Mouse (Mus musculus) intestine, embryonic 15.5 days (tissue): ENCODE results near the gene Gm773. TPM values are rescaled to one million over a fixed set of nuclear protein-coding genes. Genes with fewer than 3 reads are reported as not detected.
"Not testable (repeated sequence)": the region's sequence is repeated elsewhere in the genome, so short reads cannot be mapped to it uniquely, and the experiment has no call there.

ENCODE experiments used
- ATAC-seq: fragments of 200-750 bp; cut with Nextera tagmentation; 2 replicates; pipeline ENCODE4 v1.8.0; 2017; ENCODE audit warnings: moderate TSS enrichment, moderate library complexity
- H3K27ac ChIP-seq: fragments of 300-500 bp; sonication (generic); 2 replicates; pipeline ENCODE4 v1.5.1; 2015; ENCODE audit warnings: mild to moderate bottlenecking, inconsistent platforms
- H3K27me3 ChIP-seq: fragments of 300-500 bp; sonication (generic); replicated peaks from 2 replicates; pipeline ENCODE4 v1.6.1; 2015; ENCODE audit warnings: inconsistent platforms
- H3K36me3 ChIP-seq: fragments of 300-500 bp; sonication (generic); 2 replicates; pipeline ENCODE4 v1.6.1; 2015; ENCODE audit warnings: inconsistent platforms
- H3K4me1 ChIP-seq: fragments of 300-500 bp; sonication (generic); replicated peaks from 2 replicates; pipeline ENCODE4 v1.6.1; 2015; ENCODE audit warnings: inconsistent platforms
- H3K4me2 ChIP-seq: fragments of 300-500 bp; sonication (generic); replicated peaks from 2 replicates; pipeline ENCODE4 v1.6.1; 2015; ENCODE audit warnings: mild to moderate bottlenecking, inconsistent platforms
- H3K4me3 ChIP-seq: fragments of 300-500 bp; sonication (generic); replicated peaks from 2 replicates; pipeline ENCODE4 v1.5.1; 2015; ENCODE audit warnings: inconsistent platforms
- H3K9ac ChIP-seq: fragments of 300-500 bp; sonication (generic); 2 replicates; pipeline ENCODE4 v1.6.1; 2015; ENCODE audit warnings: inconsistent platforms
- H3K9me3 ChIP-seq: fragments of 300-500 bp; sonication (generic); 2 replicates; pipeline ENCODE4 v1.6.1; 2016; ENCODE audit warnings: inconsistent platforms
- WGBS: fragments of 180-500 bp; shearing (Covaris S2); methylation state at CpG from one replicate; pipeline ENCODE4 v1.1.7; 2015; 5-methylcytosine and 5-hydroxymethylcytosine counted together
- polyA plus RNA-seq: library from polyadenylated mRNA; unstranded; fragments of >200 nt; fragmentation: Nextera tagmentation; extraction: Ambion mirVana; gene quantifications from 2 replicates; pipeline ENCODE4 v1.2.1, GENCODE M21; 2015

Gene Gm773
- polyA plus RNA-seq, result not detected in 2 replicates

- Histone ChIP-seq H3K36me3 (no peaks in the 10 kb centered on the region), H3K4me1 (no peaks in the 10 kb centered on the region), H3K27me3 (no peaks in the 10 kb centered on the region), H3K4me2 (no peak within 1 kb of the TSS), H3K9me3 (no peaks in the 10 kb centered on the region), H3K4me3 (no peak within 1 kb of the TSS), H3K27ac (no peak within 1 kb of the TSS), H3K9ac (no peak within 1 kb of the TSS)
- WGBS, result 84% methylated on average over 8 of the region's 8 CpGs
- no peak for ATAC-seq
These were observed at the start of gene Gm773 for GRCm38 (mm10) chrX:56212771-56213170. Gene Gm773, minus strand, starts transcription at chrX:56212881.

GRCm38 (mm10) chrX:56186449-56186848 is 26.2 kb downstream of the Gm773 start:
- not testable (repeated sequence) for H3K27me3 ChIP-seq, H3K27ac ChIP-seq, H3K9me3 ChIP-seq, H3K4me3 ChIP-seq, H3K36me3 ChIP-seq, H3K4me1 ChIP-seq, H3K9ac ChIP-seq, H3K4me2 ChIP-seq
- no CpG with 5 or more reads among the region's 1 CpGs for WGBS
- ATAC-seq, result peak; percentile 51; the same call in 1 of the 2 replicates

- H3K4me3 ChIP-seq, result no peak overlapping the region
These were observed 61.3 kb downstream of the Gm773 start for GRCm38 (mm10) chrX:56151396-56151795.

More at GRCm38 (mm10) chrX:56151396-56151795, 61.3 kb downstream of the Gm773 start:
- H3K4me1 ChIP-seq, result no peaks in the 10 kb centered on the region
- WGBS, result 92% methylated on average over 2 of the region's 2 CpGs
- H3K36me3 ChIP-seq, result no peaks in the 10 kb centered on the region
- no peak overlapping the region for H3K27ac ChIP-seq
- H3K27me3 ChIP-seq, result no peaks in the 10 kb centered on the region
- H3K4me2 ChIP-seq, result no peak overlapping the region
- no peak for ATAC-seq
- H3K9me3 ChIP-seq, result no peaks in the 10 kb centered on the region
- no peak overlapping the region for H3K9ac ChIP-seq

Other genes starting within 250 kb of the Gm773 start
- 4.4 and 6.3 TPM in 2 replicates for gene 3830403N18Rik, start 76.3 kb downstream of the Gm773 start, polyA plus RNA-seq
- gene Zfp449, start 133.5 kb upstream of the Gm773 start, polyA plus RNA-seq, result 5.7 and 6.1 TPM in 2 replicates
- 5.9 and 6.7 TPM in 2 replicates for gene Smim10l2a, start 161.7 kb upstream of the Gm773 start, polyA plus RNA-seq
- gene Gm2174, start 235.1 kb upstream of the Gm773 start, polyA plus RNA-seq, result 3.1 and 3.2 TPM in 2 replicates
- gene Ints6l, start 242.0 kb upstream of the Gm773 start, polyA plus RNA-seq, result 20.8 and 20.9 TPM in 2 replicates